Mouse (Mus musculus) lung, embryonic 14.5 days (tissue): Measurements from ENCODE around the gene Stat5b. TPM values are rescaled to one million over a fixed set of nuclear protein-coding genes. Genes with fewer than 3 reads are reported as not detected.

ENCODE experiments used
- ATAC-seq: fragments of 200-750 bp; cut with Nextera tagmentation; 2 replicates; pipeline ENCODE4 v1.8.0; 2017; ENCODE audit warnings: mild to moderate bottlenecking, moderate TSS enrichment, moderate library complexity; ENCODE audit not compliant: insufficient read depth
- DNase-seq: peaks from one replicate; pipeline ENCODE4 v3.0.0-alpha.2; 2015
- H3K27ac ChIP-seq: fragments of 300-500 bp; sonication (generic); 2 replicates; pipeline ENCODE4 v1.5.1; 2014; ENCODE audit warnings: low read depth, mild to moderate bottlenecking, moderate library complexity
- H3K27me3 ChIP-seq: fragments of 300-500 bp; sonication (generic); 2 replicates; pipeline ENCODE4 v1.6.1; 2014; ENCODE audit warnings: low read length, control low read depth; ENCODE audit not compliant: insufficient read depth
- H3K36me3 ChIP-seq: fragments of 300-500 bp; sonication (generic); 2 replicates; pipeline ENCODE4 v1.6.1; 2014; ENCODE audit warnings: control low read depth; ENCODE audit not compliant: insufficient read depth
- H3K4me1 ChIP-seq: fragments of 300-500 bp; sonication (generic); 2 replicates; pipeline ENCODE4 v1.6.1; 2014; ENCODE audit warnings: antibody characterized with exemption, control low read depth; ENCODE audit not compliant: insufficient read depth
- H3K4me2 ChIP-seq: fragments of 300-500 bp; sonication (generic); 2 replicates; pipeline ENCODE4 v1.6.1; 2014; ENCODE audit warnings: mild to moderate bottlenecking
- H3K4me3 ChIP-seq: fragments of 300-500 bp; sonication (generic); 2 replicates; pipeline ENCODE4 v1.5.1; 2014; ENCODE audit warnings: low read depth, low read length
- H3K9ac ChIP-seq: fragments of 300-500 bp; sonication (generic); 2 replicates; pipeline ENCODE4 v1.6.1; 2014
- H3K9me3 ChIP-seq: fragments of 300-500 bp; sonication (generic); 2 replicates; pipeline ENCODE4 v1.6.1; 2016; ENCODE audit warnings: low read depth, low read length, control low read depth
- CTCF ChIP-seq: IDR thresholded peaks from 2 replicates; pipeline ENCODE4 v1.5.1; 2016; ENCODE audit warnings: antibody characterized with exemption, low read depth
- WGBS: fragments of 180-500 bp; shearing (Covaris S2); extraction: QIAGEN DNeasy Blood & Tissue Kit; methylation state at CpG from one replicate; pipeline ENCODE4 v1.1.7; 2014; 5-methylcytosine and 5-hydroxymethylcytosine counted together
- polyA plus RNA-seq: library from polyadenylated mRNA; unstranded; fragments of >200 nt; fragmentation: Nextera tagmentation; extraction: Ambion mirVana; gene quantifications from 2 replicates; pipeline ENCODE4 v1.2.1, GENCODE M21; 2014

Stat5b gene
- polyA plus RNA-seq, 1 experiment from 2014 or later = 26.6 TPM

GRCm38 (mm10) chr11:100781763-100782475 is 68.6 kb downstream of the Stat5b start:
- Histone ChIP-seq H3K4me3 (no peak overlapping the region), H3K9me3 (no peaks in the 10 kb centered on the region), H3K27me3 (no peaks in the 10 kb centered on the region), H3K4me2 (no peak overlapping the region), H3K4me1 (no peaks in the 10 kb centered on the region), H3K9ac (no peak overlapping the region), H3K27ac (no peak overlapping the region), H3K36me3 (peaks cover 41% of the 10 kb centered on the region)
- DNase-seq = peak; percentile 26
- TF ChIP-seq CTCF = no peak
- ATAC-seq = peak; percentile 63; the same call in 1 of the 2 replicates
- WGBS = 74% methylated on average over 15 of the region's 15 CpGs

GRCm38 (mm10) chr11:100780247-100780646 is 70.3 kb downstream of the Stat5b start:
- no peak overlapping the region for H3K4me3 ChIP-seq
- no peak for TF ChIP-seq CTCF
- H3K9ac ChIP-seq = no peak overlapping the region
- no peaks in the 10 kb centered on the region for H3K9me3 ChIP-seq
- H3K27me3 ChIP-seq = no peaks in the 10 kb centered on the region
- H3K36me3 ChIP-seq = peaks cover 28% of the 10 kb centered on the region
- ATAC-seq (no peak), DNase-seq (no peak)
- H3K4me2 ChIP-seq = no peak overlapping the region
- WGBS = 85% methylated on average over 8 of the region's 8 CpGs
- no peak overlapping the region for H3K27ac ChIP-seq
- H3K4me1 ChIP-seq = no peaks in the 10 kb centered on the region

- no peak overlapping the region for H3K4me3 ChIP-seq
Measured at GRCm38 (mm10) chr11:100778069-100778468, 72.5 kb downstream of the Stat5b start.

GRCm38 (mm10) chr11:100775921-100776320 is 74.6 kb downstream of the Stat5b start:
- H3K4me3 ChIP-seq = no peak overlapping the region
- DNase-seq (no peak), ATAC-seq (no peak)
- H3K27ac ChIP-seq = no peak overlapping the region
- H3K9me3 ChIP-seq = no peaks in the 10 kb centered on the region
- no peak overlapping the region for H3K9ac ChIP-seq
- WGBS = 72% methylated on average over 10 of the region's 10 CpGs
- H3K27me3 ChIP-seq = no peaks in the 10 kb centered on the region
- H3K4me2 ChIP-seq = no peak overlapping the region
- TF ChIP-seq CTCF = no peak
- H3K4me1 ChIP-seq = no peaks in the 10 kb centered on the region
- peaks cover 10% of the 10 kb centered on the region; the same call in 1 of the 2 replicates for H3K36me3 ChIP-seq

More at GRCm38 (mm10) chr11:100778069-100778468, 72.5 kb downstream of the Stat5b start:
- Histone ChIP-seq H3K27me3 (no peaks in the 10 kb centered on the region), H3K9ac (no peak overlapping the region), H3K27ac (no peak overlapping the region), H3K4me2 (no peak overlapping the region), H3K9me3 (no peaks in the 10 kb centered on the region), H3K36me3 (peaks cover 20% of the 10 kb centered on the region), H3K4me1 (no peaks in the 10 kb centered on the region)
- 57% methylated on average over 3 of the region's 3 CpGs for WGBS
- ATAC-seq (no peak), DNase-seq (no peak)
- no peak for TF ChIP-seq CTCF

GRCm38 (mm10) chr11:100774261-100774660 is 76.3 kb downstream of the Stat5b start:
- H3K36me3 ChIP-seq = no peaks in the 10 kb centered on the region
- no peaks in the 10 kb centered on the region for H3K4me1 ChIP-seq
- no peaks in the 10 kb centered on the region for H3K27me3 ChIP-seq
- no peak for DNase-seq
- H3K9ac ChIP-seq = no peak overlapping the region
- no peak overlapping the region for H3K27ac ChIP-seq
- H3K4me3 ChIP-seq = no peak overlapping the region
- no peak for TF ChIP-seq CTCF
- 66% methylated on average over 4 of the region's 4 CpGs for WGBS
- H3K4me2 ChIP-seq = no peak overlapping the region
- ATAC-seq = no peak
- no peaks in the 10 kb centered on the region for H3K9me3 ChIP-seq

GRCm38 (mm10) chr11:100770646-100771408 is 79.7 kb downstream of the Stat5b start, which contains the start of gene Ghdc:
Gene Ghdc (minus strand): TSS chr11:100770957.
- H3K36me3 ChIP-seq = no peaks in the 10 kb centered on the region
- H3K9ac ChIP-seq = peak within 1 kb of the TSS; percentile 64
- H3K27ac ChIP-seq = peak within 1 kb of the TSS; percentile 21; the same call in 1 of the 2 replicates
- 13% methylated on average over 17 of the region's 17 CpGs for WGBS
- no peaks in the 10 kb centered on the region for H3K4me1 ChIP-seq
- DNase-seq (peak; percentile 84), ATAC-seq (peak; percentile 70)
- peak within 1 kb of the TSS; percentile 64 for H3K4me2 ChIP-seq
- TF ChIP-seq CTCF = no peak
- no peaks in the 10 kb centered on the region for H3K9me3 ChIP-seq
- peak within 1 kb of the TSS; percentile 57 for H3K4me3 ChIP-seq
- no peaks in the 10 kb centered on the region for H3K27me3 ChIP-seq

GRCm38 (mm10) chr11:100769980-100770379 is 80.5 kb downstream of the Stat5b start:
- Histone ChIP-seq H3K36me3 (no peaks in the 10 kb centered on the region), H3K9me3 (no peaks in the 10 kb centered on the region), H3K4me1 (no peaks in the 10 kb centered on the region), H3K4me2 (peak overlapping the region; percentile 64), H3K27ac (no peak overlapping the region), H3K9ac (peak overlapping the region; percentile 64), H3K4me3 (peak overlapping the region; percentile 57), H3K27me3 (no peaks in the 10 kb centered on the region)
- 49% methylated on average over 6 of the region's 6 CpGs for WGBS
- ATAC-seq = no peak
- 0 out of 2 replicates have a peak, but pooled peaks have one; percentile 6 for TF ChIP-seq CTCF
- DNase-seq = no peak
